Mouse (Mus musculus): ENCODE data around the gene Castor2. TPM values are rescaled to one million over a fixed set of nuclear protein-coding genes. Genes with fewer than 3 reads are reported as not detected.

Gene Castor2
- polyA plus RNA-seq, 1 experiment, result 15.9 TPM

DNA sequence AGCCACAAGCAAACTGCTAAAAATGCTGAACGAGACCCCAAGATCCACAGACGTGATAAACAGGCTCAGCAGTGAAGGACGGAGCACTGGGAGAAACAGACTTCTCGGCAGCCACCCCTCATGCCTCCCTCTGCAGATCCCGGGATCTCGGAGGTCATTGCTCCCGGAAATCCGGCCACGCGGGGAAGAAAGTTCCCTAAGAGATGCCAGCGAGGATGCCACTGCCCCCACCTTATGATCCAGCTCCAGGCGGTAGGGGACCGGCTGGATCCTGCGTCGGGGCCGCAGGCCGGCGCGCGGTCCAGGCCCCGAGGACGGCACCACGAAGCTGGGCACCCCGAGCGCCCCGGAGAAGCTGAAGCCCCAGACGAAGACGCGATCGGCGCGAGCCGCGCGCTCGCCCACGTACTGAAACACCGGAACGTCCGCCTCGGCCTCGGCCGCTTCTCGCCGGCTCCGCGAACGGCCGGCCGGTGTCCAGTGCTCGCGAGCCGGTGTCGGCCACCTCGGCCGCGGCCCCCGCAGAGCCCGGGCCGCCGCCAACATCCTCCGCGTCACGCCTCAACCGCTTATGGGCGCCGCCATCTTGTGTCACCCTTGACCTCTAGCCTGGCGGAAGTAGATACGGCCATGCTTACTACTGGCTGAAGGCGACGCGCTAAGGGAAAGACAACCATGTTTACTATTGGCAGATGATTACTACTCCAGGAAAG is 76.8 kb downstream of the Castor2 start, which contains the start of gene Rcc1l:
Gene Rcc1l, minus strand, starts transcription at position 606 of the 713 bp plus-strand sequence.
- Histone ChIP-seq H3K4me1 (replicated peaks; ENCODE audit: control insufficient read depth, insufficient read depth, low read length) (peaks cover 9% of the 10 kb centered on the region), H3K27ac (ENCODE audit: control insufficient read depth, insufficient read depth, low read length) (no peak within 1 kb of the TSS), H3K27me3 (ENCODE audit: control insufficient read depth, insufficient read depth, low read length) (no peaks in the 10 kb centered on the region), H3K4me3 (ENCODE audit: control insufficient read depth, insufficient read depth, low read length) (peak within 1 kb of the TSS; percentile 83), H3K36me3 (ENCODE audit: control insufficient read depth, insufficient read depth, low read length) (no peaks in the 10 kb centered on the region)
- DNase-seq, result peak; percentile 82
- 0 out of 2 replicates have a peak, but pooled peaks have one; percentile 25 for TF ChIP-seq CTCF (IDR thresholded peaks at IDR 0.05; ENCODE audit: borderline replicate concordance, control insufficient read depth, extremely low read depth, insufficient read depth, low read length, poor library complexity)
- TF ChIP-seq POLR2A (IDR thresholded peaks at IDR 0.05; ENCODE audit: control insufficient read depth, extremely low read depth, insufficient read depth, low read length, poor library complexity), result 0 out of 2 replicates have a peak, but pooled peaks have one; percentile 14
- under 1% methylated on average over 72 of the region's 72 CpGs for WGBS

DNA sequence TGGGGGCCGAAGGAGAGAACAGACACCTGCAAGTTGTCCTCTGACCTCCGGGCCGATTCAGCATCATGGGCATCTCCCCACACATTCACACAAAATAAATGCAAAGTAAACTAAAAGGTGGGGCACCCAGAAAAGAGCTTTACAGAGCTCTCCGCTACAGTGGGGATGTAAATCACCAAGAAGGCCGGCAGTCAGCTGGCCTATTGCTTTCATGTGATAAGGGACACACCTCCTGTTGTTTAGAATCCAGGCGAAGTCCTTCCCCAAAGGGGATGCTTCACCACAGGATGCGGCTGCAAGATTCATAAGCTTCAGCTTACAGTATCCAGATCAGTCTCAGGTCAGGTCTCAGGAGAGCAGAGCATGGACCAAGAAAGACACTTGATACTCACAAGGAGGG is 79.0 kb downstream of the Castor2 start:
- Histone ChIP-seq H3K4me3 (ENCODE audit: control insufficient read depth, insufficient read depth, low read length) (no peak overlapping the region), H3K27ac (ENCODE audit: control insufficient read depth, insufficient read depth, low read length) (no peak overlapping the region), H3K27me3 (ENCODE audit: control insufficient read depth, insufficient read depth, low read length) (no peaks in the 10 kb centered on the region), H3K4me1 (replicated peaks; ENCODE audit: control insufficient read depth, insufficient read depth, low read length) (peaks cover 19% of the 10 kb centered on the region), H3K36me3 (ENCODE audit: control insufficient read depth, insufficient read depth, low read length) (no peaks in the 10 kb centered on the region)
- WGBS, result 91% methylated on average over 7 of the region's 7 CpGs
- DNase-seq, result no peak
- TF ChIP-seq CTCF (IDR thresholded peaks at IDR 0.05; ENCODE audit: borderline replicate concordance, control insufficient read depth, extremely low read depth, insufficient read depth, low read length, poor library complexity), result no peak
- TF ChIP-seq POLR2A (IDR thresholded peaks at IDR 0.05; ENCODE audit: control insufficient read depth, extremely low read depth, insufficient read depth, low read length, poor library complexity), result no peak

- TF ChIP-seq CTCF (IDR thresholded peaks at IDR 0.05; ENCODE audit: borderline replicate concordance, control insufficient read depth, extremely low read depth, insufficient read depth, low read length, poor library complexity) (no peak), POLR2A (IDR thresholded peaks at IDR 0.05; ENCODE audit: control insufficient read depth, extremely low read depth, insufficient read depth, low read length, poor library complexity) (no peak)
- H3K4me3 ChIP-seq (ENCODE audit: control insufficient read depth, insufficient read depth, low read length), result no peak overlapping the region
- 14% methylated on average over 7 of the region's 7 CpGs for WGBS
- DNase-seq, result peak; percentile 84
- H3K36me3 ChIP-seq (ENCODE audit: control insufficient read depth, insufficient read depth, low read length), result no peaks in the 10 kb centered on the region
- peaks cover 23% of the 10 kb centered on the region for H3K4me1 ChIP-seq (replicated peaks; ENCODE audit: control insufficient read depth, insufficient read depth, low read length)
- no peak overlapping the region for H3K27ac ChIP-seq (ENCODE audit: control insufficient read depth, insufficient read depth, low read length)
- H3K27me3 ChIP-seq (ENCODE audit: control insufficient read depth, insufficient read depth, low read length), result no peaks in the 10 kb centered on the region
Measured at GRCm38 (mm10) chr5:134179871-134180270, 80.4 kb downstream of the Castor2 start.

DNA sequence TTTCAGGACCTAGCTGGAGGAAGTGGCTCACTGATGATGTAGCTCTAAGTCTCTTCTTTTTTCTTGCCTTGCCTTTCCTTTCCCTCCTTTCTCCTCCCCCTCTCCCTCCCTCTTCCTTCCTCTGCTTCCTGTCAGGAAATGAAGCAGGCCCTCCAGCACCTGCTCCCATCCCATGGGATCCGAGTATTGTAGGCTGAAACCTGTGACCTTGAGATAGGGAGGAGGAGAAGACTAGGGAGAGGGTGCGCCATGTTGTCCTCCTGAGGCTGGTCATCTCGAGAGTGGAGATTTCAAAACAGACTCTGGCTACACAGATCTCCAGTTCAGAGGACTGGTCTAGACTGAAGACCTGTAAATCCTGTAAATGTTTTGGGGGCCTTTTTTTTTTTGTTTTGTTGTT is 82.7 kb downstream of the Castor2 start:
- Histone ChIP-seq H3K27me3 (ENCODE audit: control insufficient read depth, insufficient read depth, low read length) (no peaks in the 10 kb centered on the region), H3K4me1 (replicated peaks; ENCODE audit: control insufficient read depth, insufficient read depth, low read length) (peaks cover 18% of the 10 kb centered on the region), H3K27ac (ENCODE audit: control insufficient read depth, insufficient read depth, low read length) (no peak overlapping the region), H3K36me3 (ENCODE audit: control insufficient read depth, insufficient read depth, low read length) (no peaks in the 10 kb centered on the region), H3K4me3 (ENCODE audit: control insufficient read depth, insufficient read depth, low read length) (no peak overlapping the region)
- TF ChIP-seq POLR2A (IDR thresholded peaks at IDR 0.05; ENCODE audit: control insufficient read depth, extremely low read depth, insufficient read depth, low read length, poor library complexity), result no peak
- no peak for TF ChIP-seq CTCF (IDR thresholded peaks at IDR 0.05; ENCODE audit: borderline replicate concordance, control insufficient read depth, extremely low read depth, insufficient read depth, low read length, poor library complexity)
- WGBS, result 84% methylated on average over 3 of the region's 3 CpGs
- DNase-seq, result no peak

- WGBS, result 72% methylated on average over 4 of the region's 4 CpGs
- no peaks in the 10 kb centered on the region for H3K36me3 ChIP-seq (ENCODE audit: control insufficient read depth, insufficient read depth, low read length)
- no peak overlapping the region for H3K27ac ChIP-seq (ENCODE audit: control insufficient read depth, insufficient read depth, low read length)
- H3K4me1 ChIP-seq (replicated peaks; ENCODE audit: control insufficient read depth, insufficient read depth, low read length), result peaks cover 18% of the 10 kb centered on the region
- TF ChIP-seq POLR2A (IDR thresholded peaks at IDR 0.05; ENCODE audit: control insufficient read depth, extremely low read depth, insufficient read depth, low read length, poor library complexity) (no peak), CTCF (IDR thresholded peaks at IDR 0.05; ENCODE audit: borderline replicate concordance, control insufficient read depth, extremely low read depth, insufficient read depth, low read length, poor library complexity) (no peak)
- H3K4me3 ChIP-seq (ENCODE audit: control insufficient read depth, insufficient read depth, low read length), result no peak overlapping the region
- no peaks in the 10 kb centered on the region for H3K27me3 ChIP-seq (ENCODE audit: control insufficient read depth, insufficient read depth, low read length)
- DNase-seq, result no peak
Measured at GRCm38 (mm10) chr5:134182735-134183134, 83.2 kb downstream of the Castor2 start.

- 36% methylated on average over 7 of the region's 7 CpGs for WGBS
- Histone ChIP-seq H3K27me3 (ENCODE audit: control insufficient read depth, insufficient read depth, low read length) (no peaks in the 10 kb centered on the region), H3K36me3 (ENCODE audit: control insufficient read depth, insufficient read depth, low read length) (no peaks in the 10 kb centered on the region), H3K4me1 (replicated peaks; ENCODE audit: control insufficient read depth, insufficient read depth, low read length) (peaks cover 21% of the 10 kb centered on the region), H3K4me3 (ENCODE audit: control insufficient read depth, insufficient read depth, low read length) (peak overlapping the region; percentile 53), H3K27ac (ENCODE audit: control insufficient read depth, insufficient read depth, low read length) (peak overlapping the region; percentile 2; the same call in 1 of the 2 replicates)
- no peak for DNase-seq
- TF ChIP-seq CTCF (IDR thresholded peaks at IDR 0.05; ENCODE audit: borderline replicate concordance, control insufficient read depth, extremely low read depth, insufficient read depth, low read length, poor library complexity), result no peak
- no peak for TF ChIP-seq POLR2A (IDR thresholded peaks at IDR 0.05; ENCODE audit: control insufficient read depth, extremely low read depth, insufficient read depth, low read length, poor library complexity)
Measured at GRCm38 (mm10) chr5:134183162-134183561, 83.7 kb downstream of the Castor2 start.
